Mouse (Mus musculus): ENCODE measurements around the gene Dner. TPM values are rescaled to one million over a fixed set of nuclear protein-coding genes. Genes with fewer than 3 reads are reported as not detected.
A peak's percentile ranks its signal among the peaks of the same experiment; 100 is the strongest.
"Not testable (repeated sequence)": the region's sequence is repeated elsewhere in the genome, so short reads cannot be mapped to it uniquely, and the experiment has no call there.

Dner gene
- polyA plus RNA-seq, 1 experiment = 3.3 TPM

DNA sequence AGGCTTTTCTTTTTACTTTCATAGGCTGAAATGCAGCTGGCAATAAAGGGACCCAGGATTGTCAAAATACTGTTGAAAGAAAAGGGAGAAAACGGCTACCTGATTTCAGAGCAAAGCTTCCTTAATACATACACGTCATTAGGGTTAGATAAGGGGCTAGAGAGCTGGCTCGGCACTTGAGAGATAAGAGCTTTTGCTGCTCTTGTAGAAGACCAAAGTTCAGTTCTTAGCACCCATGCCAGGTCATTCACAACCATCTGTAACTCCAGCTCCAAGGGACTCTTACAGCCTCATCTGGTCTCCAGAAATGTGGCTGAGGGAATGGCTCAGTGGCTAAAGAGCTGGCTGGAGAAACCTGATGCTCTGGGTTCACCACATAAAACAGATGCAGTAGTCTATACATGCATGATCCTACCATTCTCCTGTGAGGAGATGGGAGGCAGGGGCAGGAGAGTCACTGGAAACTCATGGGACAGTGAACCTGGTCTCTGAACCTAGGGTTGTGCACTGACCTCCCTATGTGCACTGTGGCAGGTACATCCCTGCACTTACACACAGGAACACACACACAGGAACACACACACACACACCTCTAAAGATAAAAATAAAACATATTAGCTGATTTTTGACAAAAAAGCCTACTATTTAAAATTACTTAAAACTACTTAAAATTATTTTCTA, 348.1 kb downstream of the Dner start:
- Histone ChIP-seq H3K4me1 (ENCODE audit: control insufficient read depth, insufficient read depth, insufficient read length, low read length) (peaks cover 8% of the 10 kb centered on the region; the same call in 1 of the 2 replicates), H3K4me3 (ENCODE audit: low read depth, low read length) (no peak overlapping the region), H3K27me3 (ENCODE audit: control insufficient read depth, insufficient read depth, low read length) (no peaks in the 10 kb centered on the region), H3K36me3 (ENCODE audit: control insufficient read depth, insufficient read depth, low read length) (no peaks in the 10 kb centered on the region), H3K27ac (ENCODE audit: insufficient read depth, low read depth, low read length) (peak overlapping the region; percentile 36; the same call in 1 of the 2 replicates)
- TF ChIP-seq CTCF (IDR thresholded peaks at IDR 0.05; ENCODE audit: extremely low read depth, insufficient read length, insufficient replicate concordance, low read depth, low read length) (no peak), POLR2A (IDR thresholded peaks at IDR 0.05; ENCODE audit: low read depth, low read length) (no peak)
- WGBS = 15% methylated on average over 3 of the region's 3 CpGs

DNA sequence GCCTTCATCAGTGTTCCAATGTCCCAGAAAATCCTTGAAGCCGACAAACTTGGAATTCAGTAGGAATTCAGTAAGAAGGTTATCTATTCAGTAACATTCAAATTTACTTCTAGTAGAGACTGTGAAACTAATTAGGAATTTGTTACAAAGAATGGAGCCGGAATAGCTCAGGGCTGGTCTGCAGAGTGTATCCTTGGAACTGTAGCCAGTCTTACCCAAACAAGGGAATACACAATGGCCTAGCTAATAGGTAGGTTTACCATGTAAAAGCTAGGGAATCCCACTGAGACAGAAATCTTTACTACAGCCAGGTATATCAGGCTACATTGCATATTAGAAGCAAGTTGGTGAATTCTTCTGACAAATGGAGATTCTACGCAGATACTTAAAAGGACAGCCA, 363.2 kb downstream of the Dner start:
- H3K36me3 ChIP-seq (ENCODE audit: control insufficient read depth, insufficient read depth, low read length); H3K4me1 ChIP-seq (ENCODE audit: control insufficient read depth, insufficient read depth, insufficient read length, low read length); H3K27me3 ChIP-seq (ENCODE audit: control insufficient read depth, insufficient read depth, low read length); H3K4me3 ChIP-seq (ENCODE audit: low read depth, low read length); H3K27ac ChIP-seq (ENCODE audit: insufficient read depth, low read depth, low read length): not testable (repeated sequence)
- WGBS = 89% methylated on average over 3 of the region's 3 CpGs

DNA sequence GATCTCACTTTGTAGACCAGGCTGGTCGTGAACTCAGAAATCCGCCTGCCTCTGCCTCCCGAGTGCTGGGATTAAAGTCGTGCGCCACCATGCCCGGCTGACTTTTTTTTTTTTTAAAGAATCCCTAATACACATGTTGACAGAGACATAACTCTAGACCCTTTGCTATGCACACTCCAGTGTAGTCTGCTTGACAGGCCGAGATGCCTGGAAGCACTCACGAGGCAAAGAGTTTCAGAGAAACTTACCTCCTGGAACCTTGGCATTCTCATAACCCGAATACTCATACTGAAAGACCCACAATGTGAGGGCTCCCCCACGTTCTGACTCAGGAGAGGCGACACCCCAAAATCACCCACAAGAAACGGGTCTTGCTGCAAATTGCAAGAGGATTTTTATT, 364.2 kb downstream of the Dner start:
- not testable (repeated sequence) for H3K4me1 ChIP-seq (ENCODE audit: control insufficient read depth, insufficient read depth, insufficient read length, low read length); H3K27me3 ChIP-seq (ENCODE audit: control insufficient read depth, insufficient read depth, low read length); H3K4me3 ChIP-seq (ENCODE audit: low read depth, low read length); H3K36me3 ChIP-seq (ENCODE audit: control insufficient read depth, insufficient read depth, low read length); H3K27ac ChIP-seq (ENCODE audit: insufficient read depth, low read depth, low read length)
- 93% methylated on average over 12 of the region's 12 CpGs for WGBS

DNA sequence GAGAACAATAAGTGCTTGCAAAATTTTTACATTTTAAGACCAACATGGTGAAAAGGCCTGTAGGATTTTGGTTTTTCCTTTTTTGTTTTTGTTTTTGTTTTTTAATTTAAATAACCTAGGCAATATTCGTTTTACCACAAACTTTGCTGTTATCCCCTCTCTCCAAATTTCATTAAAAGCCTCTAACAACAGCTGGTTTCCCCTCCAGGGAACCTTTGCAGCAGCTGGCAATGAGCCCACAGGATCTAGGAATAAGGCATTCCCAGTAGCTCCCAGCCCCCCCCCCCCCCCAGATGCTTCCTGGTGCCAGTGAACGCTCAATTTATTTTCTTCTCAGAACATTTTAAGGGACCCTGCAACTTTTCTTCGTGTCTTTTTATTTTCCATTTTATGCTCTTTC, 370.7 kb downstream of the Dner start:
- WGBS = 58% methylated on average over 3 of the region's 3 CpGs
- H3K27me3 ChIP-seq (ENCODE audit: control insufficient read depth, insufficient read depth, low read length) = no peaks in the 10 kb centered on the region
- H3K4me3 ChIP-seq (ENCODE audit: low read depth, low read length) = no peak overlapping the region
- TF ChIP-seq POLR2A (IDR thresholded peaks at IDR 0.05; ENCODE audit: low read depth, low read length) (no peak), CTCF (IDR thresholded peaks at IDR 0.05; ENCODE audit: extremely low read depth, insufficient read length, insufficient replicate concordance, low read depth, low read length) (no peak)
- H3K4me1 ChIP-seq (ENCODE audit: control insufficient read depth, insufficient read depth, insufficient read length, low read length) = no peaks in the 10 kb centered on the region
- H3K36me3 ChIP-seq (ENCODE audit: control insufficient read depth, insufficient read depth, low read length) = no peaks in the 10 kb centered on the region
- H3K27ac ChIP-seq (ENCODE audit: insufficient read depth, low read depth, low read length) = no peak overlapping the region

DNA sequence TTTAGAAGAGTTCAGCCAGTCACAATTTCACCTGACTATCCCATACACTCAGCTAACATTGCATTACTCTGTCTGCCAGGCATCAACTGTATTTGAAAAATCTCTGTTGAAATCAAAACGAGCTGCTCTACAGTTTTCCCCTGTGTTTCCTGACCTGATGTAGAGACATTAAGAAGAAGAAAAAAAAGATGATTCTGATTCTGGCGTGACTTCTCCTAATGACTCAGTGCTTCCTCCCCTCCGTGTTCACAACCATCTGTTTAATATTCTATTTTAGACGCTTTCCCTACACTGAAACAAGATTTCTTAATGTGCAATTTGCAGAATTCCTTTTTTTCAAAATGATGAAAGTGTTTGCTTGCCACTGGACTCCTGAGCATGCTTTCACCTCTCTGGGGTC, 374.7 kb downstream of the Dner start:
- no peaks in the 10 kb centered on the region for H3K36me3 ChIP-seq (ENCODE audit: control insufficient read depth, insufficient read depth, low read length)
- H3K27ac ChIP-seq (ENCODE audit: insufficient read depth, low read depth, low read length) = no peak overlapping the region; the same call in 1 of the 2 replicates
- H3K4me3 ChIP-seq (ENCODE audit: low read depth, low read length) = no peak overlapping the region
- 72% methylated on average over 4 of the region's 4 CpGs for WGBS
- TF ChIP-seq POLR2A (IDR thresholded peaks at IDR 0.05; ENCODE audit: low read depth, low read length) (no peak), CTCF (IDR thresholded peaks at IDR 0.05; ENCODE audit: extremely low read depth, insufficient read length, insufficient replicate concordance, low read depth, low read length) (no peak)
- no peaks in the 10 kb centered on the region for H3K27me3 ChIP-seq (ENCODE audit: control insufficient read depth, insufficient read depth, low read length)
- H3K4me1 ChIP-seq (ENCODE audit: control insufficient read depth, insufficient read depth, insufficient read length, low read length) = no peaks in the 10 kb centered on the region

Other genes starting within 250 kb of the Dner start
- 2.3 and 3.1 TPM in 2 replicates for gene Fbxo36, start 143.6 kb upstream of the Dner start, polyA plus RNA-seq (2012; rRNA removed)
- gene Trip12, start 144.3 kb upstream of the Dner start, polyA plus RNA-seq (2012; rRNA removed) = 2.6 and 8.7 TPM in 2 replicates
- 0.04 TPM in 1 of 2 replicates, not detected in the other for gene Slc16a14, start 238.9 kb upstream of the Dner start, polyA plus RNA-seq (2012; rRNA removed)